Comparison of ENCODE assay signal across 8 mouse cellular contexts in genomic region chrX:100729665-100730188, GRCm38 (mm10). TPM values are rescaled to one million over a fixed set of nuclear protein-coding genes. Genes with fewer than 3 reads are reported as not detected.
DNase-seq lines count a peak whose midpoint lies in the region; ATAC-seq and TF ChIP-seq lines count a peak whose summit lies in the region.

Gene Gdpd2 (plus strand): TSS chrX:100729873.

- H3K27ac ChIP-seq in ES-Bruce4 (ENCODE audit: insufficient read depth, low read length), result no peak within 1 kb of the TSS
- H3K27ac ChIP-seq in embryonic facial prominence, embryonic 13.5 days, result no peak within 1 kb of the TSS
- peak within 1 kb of the TSS; percentile 14; the same call in 1 of the 2 replicates for H3K27ac ChIP-seq in layer of hippocampus, adult 2 months

- intact Hi-C loops in heart, postnatal 14 days (cut with DNase I), result loop anchor here (5.0 to 10.0 kb wide), 2 partner anchors 55 to 107 kb away; no protein-coding TSS in a partner anchor

- no peak for TF ChIP-seq EP300 in ES-Bruce4 (IDR thresholded peaks at IDR 0.05; ENCODE audit: insufficient read depth, low read depth, low read length)

- peak within 1 kb of the TSS; percentile 53 for H3K4me2 ChIP-seq in embryonic facial prominence, embryonic 13.5 days

- H3K36me3 ChIP-seq in ES-Bruce4 (ENCODE audit: control insufficient read depth, insufficient read depth, low read length, poor library complexity, severe bottlenecking), result peaks cover 11% of the 10 kb centered on the region
- H3K36me3 ChIP-seq in embryonic facial prominence, embryonic 13.5 days, result 0 out of 2 replicates have a peak, but pooled peaks cover 6% of the 10 kb centered on the region

- no peaks in the 10 kb centered on the region; the same call in 1 of the 2 replicates for H3K27me3 ChIP-seq in ES-Bruce4 (ENCODE audit: control insufficient read depth, insufficient read depth, low read length, poor library complexity, severe bottlenecking)
- H3K27me3 ChIP-seq in embryonic facial prominence, embryonic 13.5 days, result peaks cover 55% of the 10 kb centered on the region

- peak within 1 kb of the TSS; percentile 37; the same call in 1 of the 2 replicates for H3K9ac ChIP-seq in ES-Bruce4 (ENCODE audit: low read depth, poor library complexity, severe bottlenecking)
- H3K9ac ChIP-seq in embryonic facial prominence, embryonic 13.5 days, result peak within 1 kb of the TSS; percentile 21; the same call in 1 of the 2 replicates

- no peaks in the 10 kb centered on the region for H3K4me1 ChIP-seq in ES-Bruce4 (ENCODE audit: control insufficient read depth, insufficient read depth, low read length)
- peaks cover 10% of the 10 kb centered on the region; the same call in 1 of the 2 replicates for H3K4me1 ChIP-seq in embryonic facial prominence, embryonic 13.5 days

- H3K4me3 ChIP-seq in ES-Bruce4 (ENCODE audit: low read depth, low read length), result no peak within 1 kb of the TSS
- peak within 1 kb of the TSS; percentile 17 for H3K4me3 ChIP-seq in embryonic facial prominence, embryonic 13.5 days
- peak within 1 kb of the TSS; percentile 36 for H3K4me3 ChIP-seq in layer of hippocampus, adult 2 months

- peak; percentile 76 for DNase-seq in R1 (ENCODE audit: low read depth, low spot score)
- DNase-seq in heart, postnatal 14 days, result peak; percentile 9 to 26
- peak in 1 of 2 experiments; percentile 23 for DNase-seq in layer of hippocampus, adult 2 months (ENCODE audit: low spot score in 2 of 2)
- peak; percentile 19 for DNase-seq in lung, postnatal 14 days
- DNase-seq in retina, postnatal 7 days (ENCODE audit: low read depth, low spot score), result peak; percentile 20

- no peaks in the 10 kb centered on the region for H3K9me3 ChIP-seq in ES-Bruce4 (replicated peaks; ENCODE audit: control insufficient read depth, insufficient read depth, low read length, poor library complexity, severe bottlenecking)
- H3K9me3 ChIP-seq in embryonic facial prominence, embryonic 13.5 days, result no peaks in the 10 kb centered on the region

- 0 out of 2 replicates have a peak, but pooled peaks have one; percentile 26 for ATAC-seq in embryonic facial prominence, embryonic 13.5 days (ENCODE audit: insufficient number of reproducible peaks, insufficient read depth, low FRiP score, low TSS enrichment, low read depth)
- no peak for ATAC-seq in inflammation-experienced regulatory T-cells, adult 6 months

- WGBS in embryonic facial prominence, embryonic 13.5 days, result 12% methylated on average over 8 of the region's 8 CpGs

- TF ChIP-seq POLR2A in ES-Bruce4 (IDR thresholded peaks at IDR 0.05; ENCODE audit: insufficient read depth, low read length), result no peak

- TF ChIP-seq CTCF in ES-Bruce4 (IDR thresholded peaks at IDR 0.05; ENCODE audit: low read depth, low read length), result peak; percentile 59
- peak; percentile 46 for TF ChIP-seq CTCF in layer of hippocampus, adult 2 months (conservative IDR thresholded peaks at IDR 0.05)

RNA-seq across cellular contexts. Expression of gene Gdpd2, which starts in this region (rescaled TPM):
- not detected in 2 replicates for polyA plus RNA-seq in ES-Bruce4 (2011; ENCODE audit: insufficient read depth, insufficient read length, low read depth, missing spikeins)
- 2.8 and 3.7 TPM in 2 replicates for polyA plus RNA-seq in embryonic facial prominence, embryonic 13.5 days (2015; fragmentation: Nextera tagmentation; extraction: Ambion mirVana)
- under 1 TPM; 0.46 to 0.81 TPM for total RNA-seq in heart, postnatal 14 days (2021)
- 10 to 100 TPM; 10.1 to 18.6 TPM for total RNA-seq in layer of hippocampus, adult 2 months (2021)
- not detected for polyA plus RNA-seq in inflammation-experienced regulatory T-cells, adult 6 months (2017; shearing (Covaris generic))

Comparison
In these comparisons a context has a peak if more than half of its experiments do, and no peak if none do; other contexts are left out.
1. RNA of gene Gdpd2 (total RNA-seq): 10.1 to 18.6 TPM in layer of hippocampus, adult 2 months; 0.46 to 0.81 TPM in heart, postnatal 14 days; every median in the first group is over 4 times any median in the second.
2. Peak in DNase-seq in heart, postnatal 14 days; RNA of the gene not detected or under 1 TPM.